Mouse (Mus musculus) cerebellum, adult 2 months (tissue): ENCODE data around the gene Mmp12. TPM values are rescaled to one million over a fixed set of nuclear protein-coding genes. Genes with fewer than 3 reads are reported as not detected.
"Not testable (repeated sequence)": the region's sequence is repeated elsewhere in the genome, so short reads cannot be mapped to it uniquely, and the experiment has no call there.

Experiments used
- DNase-seq, 2 experiments: peaks; one replicate each; pipeline ENCODE4 v3.0.0; 2021
- H3K27ac ChIP-seq: fragments of 200-500 bp; 2 replicates; pipeline ENCODE4 v1.5.1; 2012; ENCODE audit warnings: low read length, control low read depth, inconsistent platforms; ENCODE audit not compliant: insufficient read depth
- H3K27me3 ChIP-seq: fragments of 200-500 bp; 2 replicates; pipeline ENCODE4 v1.6.1; 2012; ENCODE audit warnings: inconsistent platforms, mild to moderate bottlenecking, low read length, moderate library complexity; ENCODE audit not compliant: control insufficient read depth, insufficient read depth
- H3K4me1 ChIP-seq: fragments of 200-500 bp; 2 replicates; pipeline ENCODE4 v1.6.1; 2011; ENCODE audit warnings: low read length; ENCODE audit not compliant: control insufficient read depth, insufficient read depth
- H3K4me3 ChIP-seq: fragments of 200-500 bp; replicated peaks from 2 replicates; pipeline ENCODE3; 2011; ENCODE audit warnings: mild to moderate bottlenecking, low read depth, low read length, control low read depth; ENCODE audit not compliant: insufficient read depth
- CTCF ChIP-seq: fragments of 200-500 bp; IDR thresholded peaks from 2 replicates; pipeline ENCODE4 v1.5.1; 2011; ENCODE audit warnings: low read depth, mild to moderate bottlenecking, control low read depth, low read length, moderate library complexity, borderline replicate concordance; ENCODE audit not compliant: insufficient read depth
- POLR2A ChIP-seq: fragments of 200-500 bp; IDR thresholded peaks from 2 replicates; pipeline ENCODE4 v1.6.1; 2011; ENCODE audit warnings: low read length, control low read depth, borderline replicate concordance; ENCODE audit not compliant: insufficient read depth
- WGBS: fragments of 180-500 bp; shearing (Covaris S2); methylation state at CpG from one replicate; pipeline ENCODE4 v1.1.7; 2018; 5-methylcytosine and 5-hydroxymethylcytosine counted together
- polyA plus RNA-seq: library from polyadenylated mRNA; depleted of rRNA; stranded (reverse); fragments of >200 nt; gene quantifications from 2 replicates; pipeline ENCODE4 v1.2.3, GENCODE M21; 2012; rRNA removed

The Mmp12 gene
- 0.06 TPM in 1 of 2 replicates, not detected in the other for polyA plus RNA-seq

GRCm38 (mm10) chr9:7344107-7344506, at the start of gene Mmp12:
Gene Mmp12, plus strand, starts transcription at chr9:7344381.
- Histone ChIP-seq H3K4me1 (no peaks in the 10 kb centered on the region), H3K4me3 (no peak within 1 kb of the TSS), H3K27me3 (no peaks in the 10 kb centered on the region), H3K27ac (no peak within 1 kb of the TSS)
- no peak for DNase-seq
- TF ChIP-seq POLR2A (no peak), CTCF (no peak)

- no peak for DNase-seq
- no peaks in the 10 kb centered on the region for H3K4me1 ChIP-seq
- TF ChIP-seq CTCF = no peak
- no peak for TF ChIP-seq POLR2A
- no peak overlapping the region for H3K27ac ChIP-seq
- H3K27me3 ChIP-seq = no peaks in the 10 kb centered on the region
- H3K4me3 ChIP-seq = no peak overlapping the region
Measured at GRCm38 (mm10) chr9:7331847-7332246, 12.3 kb upstream of the Mmp12 start.

- Histone ChIP-seq H3K4me3 (no peak overlapping the region), H3K27ac (no peak overlapping the region), H3K27me3 (no peaks in the 10 kb centered on the region), H3K4me1 (no peaks in the 10 kb centered on the region)
- no peak for TF ChIP-seq CTCF
- TF ChIP-seq POLR2A = no peak
- DNase-seq = no peak
- 93% methylated on average over 5 of the region's 6 CpGs for WGBS
Measured at GRCm38 (mm10) chr9:7335766-7336680, 8.2 kb upstream of the Mmp12 start.

GRCm38 (mm10) chr9:7336740-7337483, 7.3 kb upstream of the Mmp12 start:
- Histone ChIP-seq H3K27ac (no peak overlapping the region), H3K4me1 (no peaks in the 10 kb centered on the region), H3K27me3 (no peaks in the 10 kb centered on the region), H3K4me3 (no peak overlapping the region)
- no peak for DNase-seq
- TF ChIP-seq POLR2A = no peak
- TF ChIP-seq CTCF = no peak

GRCm38 (mm10) chr9:7345513-7345912, 1.3 kb downstream of the Mmp12 start:
- no peak overlapping the region for H3K27ac ChIP-seq
- 82% methylated on average over 2 of the region's 2 CpGs for WGBS
- no peak for TF ChIP-seq POLR2A
- TF ChIP-seq CTCF = no peak
- H3K4me1 ChIP-seq = no peaks in the 10 kb centered on the region
- DNase-seq = no peak
- no peaks in the 10 kb centered on the region for H3K27me3 ChIP-seq
- H3K4me3 ChIP-seq = no peak overlapping the region

- no peak for TF ChIP-seq CTCF
- TF ChIP-seq POLR2A = no peak
- Histone ChIP-seq H3K4me3 (no peak overlapping the region), H3K27ac (no peak overlapping the region), H3K4me1 (no peaks in the 10 kb centered on the region), H3K27me3 (no peaks in the 10 kb centered on the region)
- no peak for DNase-seq
- WGBS = 79% methylated on average over 3 of the region's 3 CpGs
Measured at GRCm38 (mm10) chr9:7354535-7354934, 10.4 kb downstream of the Mmp12 start.

GRCm38 (mm10) chr9:7387947-7388346, 43.8 kb downstream of the Mmp12 start, which contains the start of gene Mmp1b:
Gene Mmp1b, minus strand, starts transcription at chr9:7388047.
- no peak for DNase-seq
- H3K27me3 ChIP-seq = no peaks in the 10 kb centered on the region
- no peak within 1 kb of the TSS for H3K27ac ChIP-seq
- TF ChIP-seq POLR2A (no peak), CTCF (no peak)
- no peaks in the 10 kb centered on the region for H3K4me1 ChIP-seq
- no peak within 1 kb of the TSS for H3K4me3 ChIP-seq

- H3K4me1 ChIP-seq, H3K27ac ChIP-seq, H3K4me3 ChIP-seq, DNase-seq, H3K27me3 ChIP-seq: not testable (repeated sequence)
- 77% methylated on average over 8 of the region's 8 CpGs for WGBS
Measured at GRCm38 (mm10) chr9:7396556-7396955, 52.4 kb downstream of the Mmp12 start.

Other genes starting within 250 kb of the Mmp12 start
- 6.6 and 6.9 TPM in 2 replicates for gene Dync2h1, start 159.9 kb upstream of the Mmp12 start, polyA plus RNA-seq
- gene Dcun1d5, start 159.9 kb upstream of the Mmp12 start, polyA plus RNA-seq = 51.9 and 53.9 TPM in 2 replicates
- gene Mmp13, start 71.9 kb upstream of the Mmp12 start, polyA plus RNA-seq = 0.05 TPM in 1 of 2 replicates, not detected in the other
- not detected in 2 replicates for gene Mmp1b, start 43.7 kb downstream of the Mmp12 start, polyA plus RNA-seq
- gene Mmp3, start 101.4 kb downstream of the Mmp12 start, polyA plus RNA-seq = not detected in 2 replicates
- not detected in 2 replicates for gene Mmp10, start 158.0 kb downstream of the Mmp12 start, polyA plus RNA-seq
- 0.21 TPM in 1 of 2 replicates, not detected in the other for gene Mmp8, start 214.1 kb downstream of the Mmp12 start, polyA plus RNA-seq
- gene Mmp27, start 227.0 kb downstream of the Mmp12 start, polyA plus RNA-seq = not detected in 2 replicates